Mouse (Mus musculus) limb, embryonic 14.5 days (tissue): ENCODE data around the gene Bard1. TPM values are rescaled to one million over a fixed set of nuclear protein-coding genes. Genes with fewer than 3 reads are reported as not detected.

ENCODE experiments used
- ATAC-seq: fragments of 200-750 bp; cut with Nextera tagmentation; 2 replicates; pipeline ENCODE4 v1.8.0; 2017; ENCODE audit warnings: low read depth, moderate number of reproducible peaks, moderate TSS enrichment; ENCODE audit not compliant: low FRiP score
- DNase-seq: peaks from one replicate; pipeline ENCODE4 v3.0.0-alpha.2; 2015; ENCODE audit warnings: low spot score
- H3K27ac ChIP-seq: fragments of 300-500 bp; sonication (generic); replicated peaks from 2 replicates; pipeline ENCODE4 v1.5.1; 2014; ENCODE audit warnings: low read depth, mild to moderate bottlenecking, low read length, moderate library complexity, mixed read lengths
- H3K27me3 ChIP-seq: fragments of 300-500 bp; sonication (generic); 2 replicates; pipeline ENCODE4 v1.6.1; 2014; ENCODE audit warnings: low read length, mixed read lengths; ENCODE audit not compliant: control insufficient read depth, insufficient read depth
- H3K36me3 ChIP-seq: fragments of 300-500 bp; sonication (generic); 2 replicates; pipeline ENCODE4 v1.6.1; 2014; ENCODE audit warnings: mild to moderate bottlenecking, low read length, moderate library complexity, mixed read lengths; ENCODE audit not compliant: control insufficient read depth, insufficient read depth
- H3K4me1 ChIP-seq: fragments of 300-500 bp; sonication (generic); 2 replicates; pipeline ENCODE4 v1.6.1; 2014; ENCODE audit warnings: antibody characterized with exemption, low read length, mixed read lengths; ENCODE audit not compliant: control insufficient read depth, insufficient read depth
- H3K4me2 ChIP-seq: fragments of 300-500 bp; sonication (generic); replicated peaks from 2 replicates; pipeline ENCODE4 v1.6.1; 2014; ENCODE audit warnings: low read depth, mild to moderate bottlenecking, low read length, moderate library complexity; ENCODE audit not compliant: severe bottlenecking
- H3K4me3 ChIP-seq: fragments of 300-500 bp; sonication (generic); replicated peaks from 2 replicates; pipeline ENCODE4 v1.5.1; 2014; ENCODE audit warnings: low read length
- H3K9ac ChIP-seq: fragments of 300-500 bp; sonication (generic); 2 replicates; pipeline ENCODE4 v1.6.1; 2014; ENCODE audit warnings: mild to moderate bottlenecking, low read depth, low read length, moderate library complexity; ENCODE audit not compliant: severe bottlenecking
- H3K9me3 ChIP-seq: fragments of 300-500 bp; sonication (generic); 2 replicates; pipeline ENCODE4 v1.6.1; 2016; ENCODE audit warnings: low read length; ENCODE audit not compliant: control insufficient read depth
- POLR2A ChIP-seq: fragments of 200-500 bp; IDR thresholded peaks from 2 replicates; pipeline ENCODE4 v1.8.0; 2012; ENCODE audit warnings: inconsistent platforms, mild to moderate bottlenecking, moderate library complexity, borderline replicate concordance; ENCODE audit not compliant: insufficient read depth, insufficient read length; ENCODE audit errors: extremely low read depth
- WGBS: fragments of 180-500 bp; shearing (Covaris S2); extraction: QIAGEN DNeasy Blood & Tissue Kit; methylation state at CpG from one replicate; pipeline ENCODE4 v1.1.7; 2014; 5-methylcytosine and 5-hydroxymethylcytosine counted together
- polyA plus RNA-seq, 2 experiments: library from polyadenylated mRNA; depleted of rRNA in 1 of 2; stranded (reverse) in 1 of 2; unstranded in 1 of 2; fragments of >200 nt; fragmentation: Nextera tagmentation in 1 of 2; extraction: Ambion mirVana in 1 of 2; gene quantifications; 2 replicates each; pipeline versions ENCODE4 v1.2.1 to v1.2.3; 2012 to 2014

Gene Bard1
- polyA plus RNA-seq, 2 experiments = 2.1 to 8.5 TPM

DNA sequence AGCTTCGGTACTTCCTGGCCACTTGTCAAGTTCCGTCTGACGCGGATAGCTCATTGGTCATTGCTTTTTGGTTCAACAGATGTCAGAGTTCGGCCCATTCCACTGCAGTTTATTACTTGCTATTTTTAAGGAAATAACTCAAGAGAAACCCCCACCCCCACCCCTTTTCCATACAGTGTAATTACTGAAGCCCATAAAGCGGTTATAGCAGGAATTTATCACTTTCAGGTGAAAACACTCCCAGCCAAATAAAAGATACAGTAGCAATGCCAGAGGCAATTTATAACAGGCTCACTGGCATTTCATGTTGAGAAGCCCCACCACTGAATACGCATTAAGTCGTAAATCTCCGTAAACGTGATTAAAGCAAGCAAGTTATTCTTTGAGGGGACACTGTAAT, 6.9 kb upstream of the Bard1 start:
- no peaks in the 10 kb centered on the region for H3K36me3 ChIP-seq
- ATAC-seq (no peak), DNase-seq (peak; percentile 12)
- H3K27me3 ChIP-seq = no peaks in the 10 kb centered on the region
- no peak overlapping the region for H3K4me3 ChIP-seq
- 0 out of 2 replicates have a peak, but pooled peaks cover 9% of the 10 kb centered on the region for H3K4me1 ChIP-seq
- 7% methylated on average over 10 of the region's 10 CpGs for WGBS
- no peaks in the 10 kb centered on the region for H3K9me3 ChIP-seq
- 0 out of 2 replicates have a peak overlapping the region, but pooled peaks have one; percentile 5 for H3K4me2 ChIP-seq
- no peak overlapping the region for H3K27ac ChIP-seq
- no peak overlapping the region for H3K9ac ChIP-seq
- no peak for TF ChIP-seq POLR2A

DNA sequence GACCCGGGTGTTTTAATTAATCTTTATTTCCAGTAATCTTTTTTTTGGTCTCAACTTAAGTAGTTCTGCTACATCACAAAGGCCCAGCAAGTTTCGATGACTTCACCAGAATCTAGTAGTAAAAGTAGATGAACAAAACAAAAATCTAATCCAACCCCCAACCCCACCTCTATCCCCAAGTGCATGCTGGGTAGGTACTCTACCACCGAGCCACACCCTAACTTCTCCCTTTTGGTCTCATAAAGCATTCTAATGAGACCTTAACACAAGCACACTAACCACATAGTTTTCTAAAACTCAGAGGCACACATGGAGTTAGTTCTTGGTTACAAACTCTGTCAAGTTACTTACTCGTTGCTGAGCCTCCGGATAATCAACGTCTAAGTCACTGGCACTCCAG, 3.2 kb upstream of the Bard1 start:
- DNase-seq (no peak), ATAC-seq (no peak)
- no peak overlapping the region for H3K9ac ChIP-seq
- TF ChIP-seq POLR2A = no peak
- H3K27me3 ChIP-seq = no peaks in the 10 kb centered on the region
- 90% methylated on average over 6 of the region's 6 CpGs for WGBS
- H3K27ac ChIP-seq = no peak overlapping the region
- no peak overlapping the region for H3K4me2 ChIP-seq
- no peak overlapping the region for H3K4me3 ChIP-seq
- no peaks in the 10 kb centered on the region for H3K36me3 ChIP-seq
- H3K9me3 ChIP-seq = no peaks in the 10 kb centered on the region
- H3K4me1 ChIP-seq = peaks cover 17% of the 10 kb centered on the region; the same call in 1 of the 2 replicates

DNA sequence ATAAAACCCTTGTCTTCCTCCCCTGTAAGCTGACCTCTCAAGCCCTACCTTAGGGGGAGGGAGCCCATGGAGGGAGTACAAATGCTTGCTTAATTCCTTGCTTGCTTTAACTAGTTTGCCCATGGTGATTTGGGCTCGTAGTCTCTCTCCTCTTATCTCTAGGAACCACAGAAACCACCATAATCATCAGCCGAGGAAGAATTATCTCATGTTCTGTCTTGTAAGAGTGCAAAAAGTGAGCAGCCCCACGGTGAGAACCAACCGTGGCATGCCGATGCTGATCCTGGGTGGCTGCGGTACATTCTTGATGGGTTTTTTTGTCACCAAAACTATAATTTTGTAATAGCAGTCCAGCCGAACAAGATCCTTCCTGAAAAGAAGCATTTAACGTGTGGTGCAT, 2.8 kb upstream of the Bard1 start:
- DNase-seq (no peak), ATAC-seq (no peak)
- H3K4me3 ChIP-seq = no peak overlapping the region
- H3K4me1 ChIP-seq = peaks cover 17% of the 10 kb centered on the region; the same call in 1 of the 2 replicates
- H3K27ac ChIP-seq = no peak overlapping the region
- no peaks in the 10 kb centered on the region for H3K9me3 ChIP-seq
- no peak overlapping the region for H3K9ac ChIP-seq
- TF ChIP-seq POLR2A = no peak
- WGBS = 83% methylated on average over 8 of the region's 8 CpGs
- H3K4me2 ChIP-seq = no peak overlapping the region
- H3K27me3 ChIP-seq = no peaks in the 10 kb centered on the region
- H3K36me3 ChIP-seq = no peaks in the 10 kb centered on the region

DNA sequence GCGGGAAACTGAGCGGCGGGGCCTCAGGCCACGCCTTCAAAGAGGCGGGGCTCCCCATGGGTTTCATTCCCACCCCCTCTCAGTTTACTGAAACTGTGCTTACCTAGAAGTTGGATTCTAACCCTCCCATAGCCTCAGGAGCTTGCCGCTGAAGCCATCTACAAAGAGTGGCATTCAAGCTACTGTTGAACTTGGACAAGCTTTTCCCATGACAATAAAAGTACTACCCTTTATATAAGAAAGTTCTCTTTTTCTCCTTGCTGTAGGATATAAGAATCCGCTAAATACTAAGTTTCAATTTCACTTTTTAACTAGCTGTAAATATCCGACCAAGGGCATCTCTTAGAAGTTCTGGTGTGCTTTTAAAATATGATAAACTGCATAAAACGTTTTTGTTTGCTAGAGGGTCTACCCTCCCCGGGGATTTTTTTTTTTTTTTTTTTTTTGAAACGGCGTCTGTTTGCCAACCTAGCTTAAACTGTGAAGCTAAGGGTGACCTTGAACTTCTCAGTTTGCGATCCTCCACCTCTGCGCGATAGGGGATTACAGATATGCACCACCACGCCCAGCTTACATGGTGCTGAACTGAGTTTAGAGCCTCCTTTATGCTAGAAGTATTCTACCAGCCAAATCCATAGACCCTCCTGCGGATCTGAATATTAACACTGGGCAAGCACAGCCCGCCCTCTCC, 373 bp upstream of the Bard1 start:
- Histone ChIP-seq H3K4me3 (peak overlapping the region; percentile 91), H3K9ac (peak overlapping the region; percentile 25; the same call in 1 of the 2 replicates), H3K36me3 (no peaks in the 10 kb centered on the region), H3K27ac (peak overlapping the region; percentile 70; the same call in 1 of the 2 replicates), H3K27me3 (no peaks in the 10 kb centered on the region), H3K4me2 (peak overlapping the region; percentile 63), H3K9me3 (no peaks in the 10 kb centered on the region), H3K4me1 (peaks cover 9% of the 10 kb centered on the region; the same call in 1 of the 2 replicates)
- WGBS = 28% methylated on average over 18 of the region's 18 CpGs
- ATAC-seq (no peak), DNase-seq (no peak)
- no peak for TF ChIP-seq POLR2A

DNA sequence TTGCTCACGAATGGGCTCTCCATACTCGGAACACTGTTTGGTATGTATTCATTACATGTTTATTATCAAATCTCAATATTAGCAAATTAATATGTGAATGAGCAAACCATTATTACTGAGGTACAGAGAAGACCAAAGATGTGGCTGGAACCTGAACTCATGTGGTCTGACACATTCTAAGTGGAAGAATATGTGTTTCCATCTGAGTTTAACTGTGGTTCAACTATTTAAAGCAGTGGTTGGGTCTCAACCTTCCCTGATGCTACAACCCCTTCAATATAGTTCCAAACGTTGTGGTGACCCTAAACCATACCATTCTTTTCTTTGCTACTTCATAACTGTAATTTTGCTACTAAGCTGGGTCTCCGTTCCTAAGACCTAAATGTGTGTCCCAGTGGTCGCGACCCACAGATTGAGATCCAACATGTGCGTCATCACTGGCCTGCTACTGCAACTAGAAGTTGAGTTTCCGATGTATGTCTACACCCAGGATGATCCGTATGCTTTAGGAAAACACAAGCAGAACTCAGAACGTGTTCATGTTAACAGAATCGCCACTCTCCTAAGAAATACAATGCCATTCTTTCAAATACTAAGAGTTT, 1.5 kb downstream of the Bard1 start:
- H3K27ac ChIP-seq = no peak overlapping the region
- H3K9me3 ChIP-seq = no peaks in the 10 kb centered on the region
- H3K4me2 ChIP-seq = peak overlapping the region; percentile 63
- no peaks in the 10 kb centered on the region for H3K36me3 ChIP-seq
- 54% methylated on average over 11 of the region's 11 CpGs for WGBS
- H3K9ac ChIP-seq = no peak overlapping the region
- TF ChIP-seq POLR2A = no peak
- H3K27me3 ChIP-seq = no peaks in the 10 kb centered on the region
- peaks cover 9% of the 10 kb centered on the region; the same call in 1 of the 2 replicates for H3K4me1 ChIP-seq
- H3K4me3 ChIP-seq = peak overlapping the region; percentile 91
- ATAC-seq (no peak), DNase-seq (peak; percentile 3)
